Mouse (Mus musculus): Measurements from ENCODE around the gene Znrf1. TPM values are rescaled to one million over a fixed set of nuclear protein-coding genes. Genes with fewer than 3 reads are reported as not detected.
A peak's percentile ranks its signal among the peaks of the same experiment; 100 is the strongest.

Znrf1 gene
- 83.2 and 95.6 TPM in 2 replicates for total RNA-seq (2017)

- peak; percentile 79 for ATAC-seq (ENCODE audit: extremely low read depth, insufficient number of reproducible peaks, low FRiP score, poor library complexity, severe bottlenecking)
These were observed at the start of gene Znrf1 for GRCm38 (mm10) chr8:111536031-111536977. Gene Znrf1 (plus strand): TSS chr8:111536097.

GRCm38 (mm10) chr8:111490034-111490591, 45.8 kb upstream of the Znrf1 start:
- ATAC-seq (ENCODE audit: extremely low read depth, insufficient number of reproducible peaks, low FRiP score, poor library complexity, severe bottlenecking), result no peak

GRCm38 (mm10) chr8:111491191-111491590, 44.7 kb upstream of the Znrf1 start:
- ATAC-seq (ENCODE audit: extremely low read depth, insufficient number of reproducible peaks, low FRiP score, poor library complexity, severe bottlenecking), result no peak

GRCm38 (mm10) chr8:111492508-111492907, 43.4 kb upstream of the Znrf1 start:
- ATAC-seq (ENCODE audit: extremely low read depth, insufficient number of reproducible peaks, low FRiP score, poor library complexity, severe bottlenecking), result no peak

- no peak for ATAC-seq (ENCODE audit: extremely low read depth, insufficient number of reproducible peaks, low FRiP score, poor library complexity, severe bottlenecking)
These were observed 42.7 kb upstream of the Znrf1 start for GRCm38 (mm10) chr8:111493176-111493575.

- ATAC-seq (ENCODE audit: extremely low read depth, insufficient number of reproducible peaks, low FRiP score, poor library complexity, severe bottlenecking), result no peak
These were observed 39.6 kb upstream of the Znrf1 start for GRCm38 (mm10) chr8:111496326-111496725.

- 0 out of 2 replicates have a peak, but pooled peaks have one; percentile 15 for ATAC-seq (ENCODE audit: extremely low read depth, insufficient number of reproducible peaks, low FRiP score, poor library complexity, severe bottlenecking)
These were observed 37.6 kb upstream of the Znrf1 start for GRCm38 (mm10) chr8:111498249-111498648.

GRCm38 (mm10) chr8:111501724-111502464, 34.0 kb upstream of the Znrf1 start:
- ATAC-seq (ENCODE audit: extremely low read depth, insufficient number of reproducible peaks, low FRiP score, poor library complexity, severe bottlenecking), result no peak

- ATAC-seq (ENCODE audit: extremely low read depth, insufficient number of reproducible peaks, low FRiP score, poor library complexity, severe bottlenecking), result no peak
These were observed 27.3 kb upstream of the Znrf1 start for GRCm38 (mm10) chr8:111508566-111508965.

- ATAC-seq (ENCODE audit: extremely low read depth, insufficient number of reproducible peaks, low FRiP score, poor library complexity, severe bottlenecking), result no peak
These were observed 26.6 kb upstream of the Znrf1 start for GRCm38 (mm10) chr8:111509278-111509677.

GRCm38 (mm10) chr8:111510401-111510800, 25.5 kb upstream of the Znrf1 start:
- no peak for ATAC-seq (ENCODE audit: extremely low read depth, insufficient number of reproducible peaks, low FRiP score, poor library complexity, severe bottlenecking)

- ATAC-seq (ENCODE audit: extremely low read depth, insufficient number of reproducible peaks, low FRiP score, poor library complexity, severe bottlenecking), result no peak
These were observed 23.0 kb upstream of the Znrf1 start for GRCm38 (mm10) chr8:111512941-111513340.

GRCm38 (mm10) chr8:111513446-111513845, 22.5 kb upstream of the Znrf1 start:
- no peak for ATAC-seq (ENCODE audit: extremely low read depth, insufficient number of reproducible peaks, low FRiP score, poor library complexity, severe bottlenecking)

- no peak for ATAC-seq (ENCODE audit: extremely low read depth, insufficient number of reproducible peaks, low FRiP score, poor library complexity, severe bottlenecking)
These were observed 19.4 kb upstream of the Znrf1 start for GRCm38 (mm10) chr8:111516451-111517035.

GRCm38 (mm10) chr8:111517466-111517865, 18.4 kb upstream of the Znrf1 start:
- ATAC-seq (ENCODE audit: extremely low read depth, insufficient number of reproducible peaks, low FRiP score, poor library complexity, severe bottlenecking), result no peak

GRCm38 (mm10) chr8:111521713-111522429, 14.0 kb upstream of the Znrf1 start, which contains the start of gene Wdr59:
Gene Wdr59 (minus strand): TSS chr8:111522092.
- peak; percentile 100 for ATAC-seq (ENCODE audit: extremely low read depth, insufficient number of reproducible peaks, low FRiP score, poor library complexity, severe bottlenecking)

GRCm38 (mm10) chr8:111526403-111527024, 9.4 kb upstream of the Znrf1 start:
- ATAC-seq (ENCODE audit: extremely low read depth, insufficient number of reproducible peaks, low FRiP score, poor library complexity, severe bottlenecking), result no peak

- no peak for ATAC-seq (ENCODE audit: extremely low read depth, insufficient number of reproducible peaks, low FRiP score, poor library complexity, severe bottlenecking)
These were observed 8.7 kb upstream of the Znrf1 start for GRCm38 (mm10) chr8:111527149-111527548.

All from neutrophil, adult 5-6 weeks (primary cell).